Mouse (Mus musculus) T-helper 17 cell (primary cell): ENCODE results near the gene Gm11492.

Source experiments
- in situ Hi-C, 2 experiments: fragments of 300-600 bp; cut with MboI, MseI; formaldehyde crosslinking; loops; 1 replicate in 1 of 2; 2 replicates in 1 of 2; pipeline ENCODE4 v1.15.1; 2025; ENCODE audit warnings: high pct_unique_total_duplicates in 2 of 2

Gm11492 gene

DNA sequence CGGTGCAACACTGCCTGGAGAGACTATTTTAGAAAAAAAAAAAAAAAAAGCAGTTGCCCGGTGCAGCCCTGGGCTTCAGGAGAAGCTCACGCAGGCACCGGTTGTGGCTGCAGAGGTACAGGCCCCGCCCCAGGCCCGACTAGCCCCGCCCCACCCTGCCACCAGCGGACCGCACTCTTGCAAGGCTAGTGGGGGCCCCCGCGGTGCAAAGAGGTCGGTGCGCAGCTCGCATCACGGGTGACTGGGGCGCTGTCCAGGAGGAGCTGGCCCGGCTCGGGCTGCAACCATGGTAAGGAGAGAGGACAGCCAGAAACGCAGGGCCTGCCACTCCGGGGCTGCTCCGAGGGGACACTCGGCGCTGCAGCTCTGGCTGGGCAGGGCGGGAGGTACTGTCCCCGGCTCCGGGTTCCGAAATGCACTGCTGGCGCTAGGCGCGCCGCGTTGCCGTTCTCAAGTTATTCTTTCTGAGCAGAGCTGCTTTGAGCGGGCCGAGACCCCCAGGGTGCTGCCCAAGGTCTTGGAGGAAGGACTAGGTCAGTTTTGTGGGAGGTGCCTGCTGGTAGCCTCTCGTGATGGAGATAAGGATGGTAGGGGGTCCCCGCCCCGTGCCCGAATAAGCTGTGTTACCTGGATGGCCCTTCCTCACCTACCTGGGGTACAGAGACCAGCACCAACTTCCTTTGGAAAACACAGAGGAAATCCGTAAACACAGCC is 12.0 kb downstream of the Gm11492 start:
- in situ Hi-C loops = loop anchor here in 1 of 2 experiments (10.0 kb wide), 1 partner anchor 996 kb away; no protein-coding TSS in a partner anchor

DNA sequence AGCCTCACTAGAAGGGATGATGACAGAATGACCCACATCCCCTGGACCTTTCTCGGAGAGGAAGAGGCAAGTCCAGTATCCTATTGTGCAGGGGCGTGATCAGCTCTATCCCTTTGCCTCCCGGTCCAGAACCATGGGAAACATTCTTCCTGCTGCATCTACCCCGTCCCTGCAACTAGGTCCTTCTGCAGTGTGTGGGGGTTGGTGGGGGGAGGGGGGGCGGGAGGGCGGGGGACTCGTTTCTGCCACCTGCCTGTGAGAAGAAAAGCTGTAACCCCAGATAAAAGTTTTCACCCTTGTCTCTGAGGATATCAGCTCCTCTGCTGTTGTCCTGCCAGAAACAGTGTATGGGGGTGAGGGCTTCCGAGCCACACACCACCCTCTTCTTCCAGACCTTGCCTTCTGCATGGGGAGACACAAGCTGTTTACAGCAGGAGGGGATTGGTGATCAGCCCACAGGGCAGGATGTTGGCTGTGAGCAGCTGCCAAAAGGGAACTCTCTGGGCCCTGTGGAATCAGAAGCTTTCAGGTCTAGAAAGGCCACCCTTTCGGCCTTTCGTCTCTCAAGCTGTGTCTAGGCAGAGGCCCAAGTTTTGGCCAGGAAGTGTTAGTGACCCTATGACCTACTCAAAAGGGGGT is 12.6 kb downstream of the Gm11492 start:
- in situ Hi-C loops = loop anchor here in 1 of 2 experiments (10.0 kb wide), 1 partner anchor 996 kb away; no protein-coding TSS in a partner anchor

- in situ Hi-C loops = loop anchor here in 1 of 2 experiments (10.0 kb wide), 1 partner anchor 995 kb away; no protein-coding TSS in a partner anchor
Measured at GRCm38 (mm10) chr11:87579713-87580112, 13.3 kb downstream of the Gm11492 start.

DNA sequence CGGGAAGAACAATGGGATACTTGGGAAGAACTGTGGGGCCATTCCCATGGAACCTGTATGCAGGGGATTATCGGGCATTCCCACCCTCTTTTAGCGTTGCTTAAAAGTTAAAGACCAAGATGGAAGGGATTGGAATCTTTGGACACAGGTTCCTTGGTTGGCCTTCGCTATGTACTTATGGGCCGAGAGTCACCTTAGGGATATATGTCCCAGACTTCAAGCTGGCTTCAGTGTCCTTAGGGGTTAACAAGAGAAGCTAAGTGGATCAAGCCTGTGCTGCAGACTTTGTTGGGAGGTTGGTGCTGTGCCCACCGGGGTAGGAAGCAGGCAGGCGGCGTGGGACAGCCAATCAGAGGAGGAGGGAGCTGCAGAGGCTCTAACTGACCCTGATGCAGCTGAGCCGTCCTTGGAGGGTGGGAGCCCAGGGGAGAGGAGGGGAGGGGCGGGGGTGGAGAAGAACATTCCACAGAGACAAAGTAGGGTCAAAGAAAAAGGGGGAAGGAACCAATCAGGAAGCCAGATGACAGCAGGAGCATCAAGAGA is 14.2 kb downstream of the Gm11492 start:
- in situ Hi-C loops = no loop called here

DNA sequence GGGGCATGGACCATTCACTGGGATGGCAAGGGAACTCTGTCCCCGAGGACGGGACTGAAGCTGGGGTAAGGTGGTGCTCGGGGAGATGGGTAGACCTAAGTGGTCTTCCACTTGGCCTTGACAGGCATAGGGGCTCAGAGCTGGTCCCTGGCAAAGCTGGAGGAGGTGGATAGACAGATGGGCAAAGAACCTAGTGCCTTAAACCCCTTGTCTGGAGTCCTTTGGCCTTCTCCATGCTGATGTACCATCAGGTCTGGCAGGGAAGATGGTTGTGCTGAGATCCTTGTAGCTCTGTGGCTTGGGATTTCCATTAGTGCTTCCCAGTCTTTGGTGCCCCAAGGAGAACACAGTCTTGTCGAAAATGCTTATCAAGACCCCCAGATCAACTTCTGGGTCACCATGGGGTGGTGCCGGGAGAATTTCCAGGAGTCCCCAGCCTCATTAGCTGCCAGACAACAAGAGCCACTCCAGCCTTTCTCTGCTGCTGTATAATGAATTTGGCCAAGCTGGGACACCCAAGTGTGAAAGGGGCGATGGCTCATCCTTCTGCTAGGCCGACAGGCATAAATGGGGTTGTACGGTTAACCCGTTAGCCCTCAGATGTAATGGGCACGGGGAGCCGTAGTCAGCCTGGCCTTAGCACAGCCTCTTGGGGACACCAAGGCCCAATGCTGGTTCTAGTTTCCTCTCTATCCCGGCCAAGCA is 14.9 kb downstream of the Gm11492 start:
- in situ Hi-C loops = no loop called here

GRCm38 (mm10) chr11:87581933-87582710 is 15.7 kb downstream of the Gm11492 start:
- in situ Hi-C loops = no loop called here

GRCm38 (mm10) chr11:87583291-87584034 is 17.0 kb downstream of the Gm11492 start:
- in situ Hi-C loops = no loop called here

GRCm38 (mm10) chr11:87584711-87585505 is 18.5 kb downstream of the Gm11492 start:
- in situ Hi-C loops = no loop called here

- in situ Hi-C loops = no loop called here
Measured at GRCm38 (mm10) chr11:87587211-87587874, 20.9 kb downstream of the Gm11492 start.

DNA sequence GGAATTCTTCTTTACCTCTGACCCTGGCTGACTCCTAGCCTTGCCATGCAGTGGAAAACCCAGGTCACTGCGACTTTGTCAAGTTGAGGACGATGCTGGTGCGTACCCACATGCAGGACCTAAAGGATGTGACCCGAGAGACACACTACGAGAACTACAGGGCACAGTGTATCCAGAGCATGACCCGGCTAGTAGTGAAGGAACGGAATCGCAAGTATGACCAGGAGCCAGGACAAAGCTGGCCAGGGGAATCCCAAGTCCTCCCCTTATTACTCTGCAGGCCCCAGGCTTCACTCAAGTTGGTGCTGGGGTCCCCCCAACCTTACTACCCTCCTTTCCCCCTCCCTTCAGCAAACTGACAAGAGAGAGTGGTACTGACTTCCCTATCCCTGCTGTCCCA is 23.2 kb downstream of the Gm11492 start:
- in situ Hi-C loops = no loop called here

GRCm38 (mm10) chr11:87590841-87591525 is 24.5 kb downstream of the Gm11492 start:
- in situ Hi-C loops = no loop called here

DNA sequence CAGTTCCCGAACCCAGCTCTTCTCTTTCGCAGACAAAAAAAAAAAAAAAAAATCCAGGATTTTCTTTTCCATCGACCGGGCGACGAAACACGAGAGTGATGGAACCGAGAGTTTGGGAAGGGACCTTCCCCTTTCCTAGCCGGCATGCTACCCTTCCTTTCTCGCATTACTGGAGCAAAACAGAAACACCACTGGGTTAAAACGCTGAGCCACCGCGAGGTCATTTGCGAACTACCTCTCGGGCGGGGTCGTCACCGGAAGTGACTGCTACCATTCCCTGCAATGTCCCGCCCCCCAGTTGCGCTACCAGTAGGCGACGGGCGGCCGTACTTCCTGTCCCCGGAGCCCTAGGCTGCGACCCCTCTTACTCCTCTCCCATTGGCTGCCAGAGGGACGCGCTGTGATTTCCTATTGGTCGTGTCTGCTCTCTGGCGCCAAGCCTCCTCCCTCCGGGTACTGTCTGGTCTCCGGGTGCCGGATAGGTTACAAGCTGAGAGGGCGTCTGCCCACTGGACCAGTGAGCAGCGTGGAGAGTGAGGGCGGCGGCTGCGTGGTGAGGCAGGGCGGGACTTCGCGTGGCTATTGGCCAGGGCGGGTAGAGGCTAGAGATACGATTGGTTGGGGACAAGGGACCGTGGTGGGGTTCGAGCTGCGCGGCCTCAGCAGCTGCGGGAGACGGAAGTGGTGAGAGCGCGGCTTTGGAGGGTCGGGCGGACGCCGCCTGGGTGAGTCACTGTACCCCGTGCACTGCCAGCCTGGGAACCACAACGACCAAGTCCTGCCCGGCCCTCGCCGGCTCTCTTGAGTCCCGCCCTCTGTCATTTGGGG is 25.3 kb downstream of the Gm11492 start, which contains the start of gene Mtmr4:
Gene Mtmr4 (plus strand): TSS at position 637 of the 828 bp plus-strand sequence.
- in situ Hi-C loops = no loop called here

DNA sequence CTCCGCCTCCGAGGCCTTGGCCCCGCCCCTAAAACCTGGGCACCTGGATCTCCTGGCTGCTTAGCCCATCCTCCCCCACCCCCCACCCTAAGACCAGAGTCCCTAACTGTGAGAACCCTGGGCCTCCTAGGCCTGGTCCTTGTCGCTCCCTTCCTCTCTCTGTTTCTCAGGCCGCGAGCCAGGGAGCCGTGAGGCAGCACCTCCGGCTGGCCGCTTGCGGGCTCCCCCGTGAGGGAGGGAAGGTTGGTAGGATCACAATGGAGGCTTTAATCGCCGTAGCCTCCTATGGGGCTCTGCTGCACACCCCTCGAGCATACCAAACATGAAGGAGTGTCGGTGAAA is 25.9 kb downstream of the Gm11492 start:
- in situ Hi-C loops = no loop called here

DNA sequence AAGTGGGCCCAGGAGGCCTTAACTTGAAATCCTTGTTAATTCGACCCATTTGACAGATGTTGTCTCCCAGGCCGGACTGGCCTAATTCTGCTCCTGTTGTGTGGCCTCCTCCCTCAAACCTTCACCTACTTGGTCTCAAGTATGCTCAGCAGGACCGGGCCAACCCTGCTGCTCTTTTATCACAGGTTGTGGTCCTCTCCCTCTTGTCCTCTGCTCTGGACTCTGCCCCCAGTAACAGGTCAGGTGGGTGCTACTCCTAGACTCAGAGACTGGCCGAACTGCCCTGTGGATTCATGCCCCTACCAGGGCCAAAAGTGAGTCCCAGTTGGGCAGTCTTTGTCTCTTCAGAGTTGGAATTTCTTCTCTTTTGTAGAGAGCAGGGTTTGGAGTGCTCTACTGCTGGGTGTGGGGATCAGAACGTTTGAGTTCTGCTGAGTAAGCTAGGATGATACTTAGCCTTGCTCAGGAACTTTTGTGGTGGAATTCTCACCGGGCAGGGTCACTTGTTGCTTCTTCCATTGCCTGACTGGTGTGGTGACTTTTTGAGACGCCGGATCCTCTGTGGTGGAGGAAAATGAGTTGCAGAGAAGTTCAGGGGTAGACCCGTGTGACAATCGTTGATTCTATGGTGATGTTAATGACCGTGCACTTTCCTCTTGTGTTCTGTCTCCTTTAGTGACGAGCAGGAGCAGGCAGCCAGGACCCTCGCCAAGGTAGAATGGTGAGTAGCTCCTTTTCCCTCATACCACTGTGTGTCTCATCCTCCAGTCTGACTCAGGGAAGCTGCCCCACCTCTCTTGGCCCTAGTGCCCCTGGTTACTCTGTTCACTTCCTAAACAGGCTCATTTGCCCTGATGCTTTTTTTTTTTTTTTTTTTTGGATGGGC is 26.5 kb downstream of the Gm11492 start:
- in situ Hi-C loops = no loop called here

GRCm38 (mm10) chr11:87595327-87595841 is 28.9 kb downstream of the Gm11492 start:
- in situ Hi-C loops = no loop called here

DNA sequence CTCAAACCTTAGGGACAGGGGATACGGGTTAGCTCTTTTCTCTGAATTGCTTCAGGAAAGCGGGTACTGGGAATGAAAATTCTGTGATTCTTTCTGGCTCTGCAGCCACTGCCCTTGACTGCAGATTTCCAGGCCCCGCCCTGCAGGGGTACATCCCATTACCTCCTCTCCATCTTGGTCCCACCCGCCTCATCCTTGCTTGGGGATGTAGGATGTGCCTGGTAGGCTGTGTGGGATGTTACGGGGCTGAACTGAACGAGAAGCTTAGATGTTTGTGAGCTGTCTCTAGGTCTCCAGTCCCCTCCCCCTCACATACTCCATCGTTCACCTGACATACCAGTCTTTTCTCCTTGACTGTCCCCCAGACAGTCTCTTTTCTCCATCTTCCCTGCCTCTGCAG is 29.5 kb downstream of the Gm11492 start:
- in situ Hi-C loops = no loop called here

DNA sequence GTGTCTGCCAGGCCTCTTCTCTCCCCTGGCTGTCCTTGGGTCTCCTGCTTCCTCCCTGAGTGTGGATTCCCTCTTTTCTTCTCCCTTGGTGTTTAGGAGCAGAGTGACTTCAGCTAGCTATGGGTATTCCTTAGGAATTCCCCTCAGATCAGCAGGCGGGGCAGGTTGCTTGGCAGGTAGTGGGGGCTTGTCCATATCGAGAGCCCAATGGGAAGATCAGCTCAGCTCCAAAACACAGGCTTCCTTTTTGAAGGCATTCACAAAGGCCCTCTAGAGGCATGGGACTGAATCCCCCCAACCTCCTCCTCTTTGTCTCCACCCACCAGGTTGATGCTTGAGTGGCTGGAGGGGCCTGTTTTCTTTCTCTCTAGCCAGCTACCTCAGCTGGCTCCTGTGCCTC is 30.0 kb downstream of the Gm11492 start:
- in situ Hi-C loops = no loop called here
